Mouse (Mus musculus) mouse embryonic stem cell (cell line): ENCODE results near the gene March6.

Experiments
- in situ Hi-C, 2 experiments: fragments of 300-500 bp; cut with MboI; formaldehyde crosslinking; loops; 1 replicate in 1 of 2; 3 replicates in 1 of 2; pipeline ENCODE4 v1.14.3; 2019 to 2020; ENCODE audit warnings: low sequenced_read_pairs in 2 of 2, low pct_unique_long_range_greater_than_20kb in 1 of 2, mixed read lengths in 1 of 2; ENCODE audit not compliant: unreplicated experiment in 1 of 2

March6 gene

DNA sequence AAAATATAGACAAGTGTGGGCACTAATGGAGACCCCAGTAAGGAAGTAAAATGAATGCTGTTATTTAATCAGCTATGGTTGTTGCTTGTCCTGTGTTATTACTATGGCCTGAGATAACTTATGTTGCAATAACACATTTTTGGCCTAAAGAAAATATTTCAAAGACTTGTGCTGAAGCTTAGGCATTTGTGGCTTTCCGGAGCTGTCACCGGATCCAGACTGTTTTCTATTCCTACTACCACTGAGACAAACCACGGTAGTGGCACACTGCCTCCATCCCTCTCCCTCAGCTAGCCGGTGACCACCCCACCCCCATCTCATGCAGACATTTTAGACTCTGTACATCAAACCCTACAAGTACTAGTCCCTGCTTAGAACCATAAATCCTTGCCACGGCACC, 62.0 kb downstream of the March6 start:
- in situ Hi-C loops, result no loop called here

DNA sequence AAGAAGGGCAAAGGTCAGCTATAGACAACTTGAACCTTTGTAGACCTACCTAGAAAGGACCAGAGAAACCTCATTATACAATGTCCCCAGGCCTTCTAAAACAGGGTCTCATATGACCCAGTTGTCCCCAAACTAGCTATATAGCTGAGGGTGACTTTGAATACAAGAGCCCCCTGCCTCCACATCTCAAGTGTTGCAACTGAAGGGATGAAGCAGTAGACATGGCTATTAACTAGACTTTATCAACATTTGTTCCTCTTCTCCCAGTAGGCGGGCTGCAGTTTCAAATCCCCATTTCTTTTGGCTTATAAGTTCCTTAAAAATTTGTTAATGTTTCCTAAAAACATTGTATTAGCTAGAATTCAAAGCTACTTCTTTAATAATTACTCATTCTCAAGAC, 64.1 kb downstream of the March6 start:
- in situ Hi-C loops, result no loop called here

DNA sequence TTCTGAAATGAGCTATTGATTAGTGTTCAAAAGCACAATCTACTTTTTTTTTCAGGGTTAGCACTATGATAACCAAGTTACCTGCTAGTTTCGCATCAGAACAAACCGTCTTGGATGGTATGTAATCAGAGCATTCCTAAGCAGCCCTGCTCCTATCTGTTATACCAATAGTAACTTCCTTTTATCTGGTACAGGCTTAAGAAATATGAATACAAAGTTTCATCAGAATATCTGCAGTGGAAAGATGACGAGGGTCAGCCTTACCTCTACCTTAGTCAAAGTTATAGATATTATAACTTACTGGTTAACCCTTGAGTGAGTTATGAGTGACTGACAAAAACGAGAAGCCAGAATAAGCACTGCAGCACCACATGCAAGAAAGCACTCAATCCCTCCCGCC, 64.6 kb downstream of the March6 start:
- in situ Hi-C loops, result no loop called here

DNA sequence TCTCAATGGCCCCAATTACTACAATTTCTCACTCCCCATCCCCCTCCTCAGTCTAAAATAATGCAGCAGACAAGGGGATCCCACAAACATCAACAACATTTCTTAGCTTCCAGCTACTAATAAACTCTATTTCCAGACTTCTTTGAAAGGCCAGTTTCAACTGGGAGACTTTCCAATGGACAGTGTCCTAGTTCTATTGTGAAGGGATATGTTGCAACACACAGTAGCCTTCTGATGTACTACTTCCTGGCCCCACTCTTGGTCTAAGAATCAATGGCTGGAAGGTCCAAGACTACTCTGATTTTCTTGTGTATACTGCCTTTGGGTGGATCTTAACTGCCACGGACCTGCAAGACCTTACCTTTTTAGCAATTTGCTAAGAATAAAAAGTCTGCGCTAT, 65.0 kb downstream of the March6 start:
- in situ Hi-C loops, result no loop called here

DNA sequence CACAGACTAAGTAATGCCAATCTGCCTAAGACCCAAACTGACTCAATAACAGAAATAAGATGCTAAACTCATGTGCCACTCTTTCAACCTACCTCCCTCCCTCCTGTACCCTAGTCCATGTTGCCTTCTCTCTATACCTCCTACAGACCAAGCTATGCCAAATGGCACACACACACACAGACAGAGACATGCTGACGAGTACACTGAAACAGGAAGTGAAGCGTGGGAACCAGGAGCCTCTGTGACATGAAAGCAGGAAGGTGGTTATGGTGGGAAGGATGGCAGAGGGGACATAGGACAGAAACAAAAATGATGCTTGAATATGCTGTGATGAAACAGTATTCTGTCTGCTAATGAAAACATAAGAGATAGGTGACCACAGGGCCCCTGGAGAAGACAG, 70.3 kb downstream of the March6 start:
- in situ Hi-C loops, result no loop called here

DNA sequence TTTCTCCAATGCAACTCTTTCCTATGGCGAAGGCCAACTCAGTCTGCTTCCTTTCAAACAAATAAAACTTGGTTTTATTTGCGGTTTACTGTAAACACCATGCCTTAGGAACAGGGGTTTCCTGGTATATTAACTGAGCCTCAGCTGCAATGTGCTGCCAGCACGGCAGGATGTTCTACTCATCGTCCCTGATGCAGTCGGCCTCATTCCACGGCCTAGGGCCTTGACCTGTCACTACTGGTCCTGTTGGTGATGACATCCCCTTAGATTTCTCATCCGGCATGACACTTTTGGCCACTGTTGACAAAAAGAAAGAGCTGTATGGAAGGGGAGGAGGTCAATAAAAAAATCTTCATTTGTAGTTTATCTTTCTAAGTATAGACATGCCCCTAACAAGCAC, 72.8 kb downstream of the March6 start:
- in situ Hi-C loops, result loop anchor here in 1 of 2 experiments (10.0 kb wide), 1 partner anchor 127 kb away; no protein-coding TSS in a partner anchor

DNA sequence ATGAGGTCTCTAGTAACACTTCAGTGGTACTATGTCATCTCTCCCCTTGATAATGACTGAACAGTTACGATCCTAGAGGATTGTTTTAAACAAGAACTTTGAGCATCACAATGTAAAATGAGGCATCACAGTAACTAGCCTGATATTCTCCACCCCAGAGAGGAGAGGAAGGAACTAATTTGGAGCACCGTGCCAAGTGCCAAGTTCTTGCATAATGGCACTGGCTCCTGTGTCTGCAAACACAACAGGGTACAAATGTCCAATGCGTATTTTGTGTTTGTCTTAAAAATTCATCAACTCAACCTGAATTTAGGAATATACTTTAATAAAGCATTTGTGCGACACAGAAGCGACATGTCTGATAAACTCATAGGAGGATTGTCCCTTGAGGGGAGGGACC, 74.5 kb downstream of the March6 start:
- in situ Hi-C loops, result loop anchor here in 1 of 2 experiments (10.0 kb wide), 1 partner anchor 128 kb away; no protein-coding TSS in a partner anchor

DNA sequence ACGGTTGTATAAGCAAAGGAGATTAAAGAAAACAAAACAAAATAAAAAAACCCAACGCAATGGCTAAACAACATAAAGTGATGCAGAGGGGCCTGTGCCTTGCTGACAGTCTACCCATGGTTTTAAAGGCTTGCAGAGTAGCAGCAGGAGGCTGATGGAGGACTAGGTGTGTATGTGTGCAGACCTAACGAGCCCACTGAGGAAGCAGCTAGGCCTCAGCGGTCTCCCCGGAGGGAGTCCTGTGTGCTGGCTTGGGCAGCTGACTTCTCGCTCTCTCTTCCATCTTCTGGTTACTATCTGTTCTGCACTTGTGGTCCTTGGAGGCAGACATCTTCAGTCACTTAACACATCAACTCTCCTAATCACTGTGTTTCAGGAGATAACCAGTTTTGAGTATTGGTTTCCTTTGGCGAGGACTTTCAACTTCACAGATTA, 76.0 kb downstream of the March6 start:
- in situ Hi-C loops, result loop anchor here in 1 of 2 experiments (10.0 kb wide), 1 partner anchor 130 kb away; no protein-coding TSS in a partner anchor

DNA sequence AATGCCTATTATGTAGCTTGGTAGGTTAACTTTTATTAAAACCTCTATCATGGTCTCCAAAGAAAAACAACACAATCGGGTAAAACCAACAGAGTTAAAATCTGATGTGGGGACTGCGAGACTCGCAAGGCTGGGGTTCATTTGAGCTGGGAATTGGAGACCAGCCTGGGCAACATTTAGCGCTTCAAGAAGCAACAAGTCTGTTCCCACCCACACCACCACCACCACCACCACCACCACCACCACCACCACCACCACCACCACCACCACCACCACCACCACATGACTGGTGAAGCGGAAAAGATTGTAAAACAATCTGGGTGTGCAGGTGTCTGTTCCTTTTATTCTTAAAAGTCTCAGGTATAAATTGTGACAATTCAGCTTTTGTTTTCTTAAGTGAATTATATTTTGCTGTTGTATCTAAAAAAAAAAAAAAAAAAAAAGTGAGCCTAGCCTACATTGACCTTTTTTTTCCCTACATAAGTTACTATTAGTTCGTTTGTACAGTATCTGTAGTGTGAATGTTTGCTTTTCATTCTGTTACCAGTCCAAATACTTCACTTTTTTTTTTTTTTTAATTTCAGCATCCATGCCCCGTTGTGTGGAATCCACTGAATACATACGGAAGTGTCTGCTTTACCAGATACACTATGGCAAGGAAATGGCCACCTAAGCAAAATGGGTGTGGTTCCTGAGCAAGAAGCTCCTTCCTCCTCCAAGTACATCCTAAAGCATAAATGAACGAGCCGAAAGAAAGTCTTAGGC, 76.6 kb downstream of the March6 start:
- in situ Hi-C loops, result loop anchor here in 1 of 2 experiments (10.0 kb wide), 1 partner anchor 131 kb away; no protein-coding TSS in a partner anchor

DNA sequence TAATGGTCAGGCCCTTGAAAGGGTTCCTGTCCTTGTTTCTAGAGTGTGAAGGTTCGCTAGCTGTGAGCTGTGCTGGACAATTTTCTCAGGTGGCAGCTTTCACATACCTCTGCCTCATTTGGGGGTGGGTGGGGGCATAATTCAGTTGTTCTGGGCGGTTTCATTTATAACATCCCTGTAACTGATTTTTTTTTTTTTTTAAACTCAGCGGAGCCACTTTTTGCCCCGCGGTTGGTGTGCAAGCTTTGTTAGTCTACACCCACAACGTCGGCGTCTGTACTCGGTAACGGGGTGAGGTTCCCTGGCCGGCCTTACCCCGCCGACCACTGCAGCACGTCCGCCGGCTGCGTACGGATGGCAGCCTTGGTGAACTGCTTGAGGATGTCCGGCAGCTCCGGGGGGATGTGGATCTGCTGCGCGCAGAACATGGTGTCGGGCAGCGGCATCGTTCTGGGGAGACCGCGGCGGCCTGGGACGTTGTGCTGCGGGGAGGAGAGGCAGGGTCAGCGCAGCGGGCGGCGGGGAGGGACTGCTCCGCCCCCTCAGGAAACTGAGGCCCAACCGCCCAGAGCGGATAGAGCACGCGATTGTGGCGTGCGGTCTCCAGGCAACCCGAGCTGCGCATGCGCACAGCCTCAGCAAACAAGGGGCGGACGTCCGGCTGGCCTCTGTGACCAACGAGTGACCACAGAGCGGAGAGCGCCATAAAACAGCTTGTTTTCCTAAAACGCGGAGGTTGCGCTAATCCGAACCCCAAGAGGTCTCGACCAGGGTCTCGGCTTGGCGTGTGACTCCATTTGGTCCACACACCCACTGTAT, 77.5 kb downstream of the March6 start, which contains the start of gene Ropn1l:
TSS of gene Ropn1l (minus strand) at position 640 of the 819 bp plus-strand sequence.
- in situ Hi-C loops, result loop anchor here in 1 of 2 experiments (10.0 kb wide), 1 partner anchor 131 kb away; no protein-coding TSS in a partner anchor

DNA sequence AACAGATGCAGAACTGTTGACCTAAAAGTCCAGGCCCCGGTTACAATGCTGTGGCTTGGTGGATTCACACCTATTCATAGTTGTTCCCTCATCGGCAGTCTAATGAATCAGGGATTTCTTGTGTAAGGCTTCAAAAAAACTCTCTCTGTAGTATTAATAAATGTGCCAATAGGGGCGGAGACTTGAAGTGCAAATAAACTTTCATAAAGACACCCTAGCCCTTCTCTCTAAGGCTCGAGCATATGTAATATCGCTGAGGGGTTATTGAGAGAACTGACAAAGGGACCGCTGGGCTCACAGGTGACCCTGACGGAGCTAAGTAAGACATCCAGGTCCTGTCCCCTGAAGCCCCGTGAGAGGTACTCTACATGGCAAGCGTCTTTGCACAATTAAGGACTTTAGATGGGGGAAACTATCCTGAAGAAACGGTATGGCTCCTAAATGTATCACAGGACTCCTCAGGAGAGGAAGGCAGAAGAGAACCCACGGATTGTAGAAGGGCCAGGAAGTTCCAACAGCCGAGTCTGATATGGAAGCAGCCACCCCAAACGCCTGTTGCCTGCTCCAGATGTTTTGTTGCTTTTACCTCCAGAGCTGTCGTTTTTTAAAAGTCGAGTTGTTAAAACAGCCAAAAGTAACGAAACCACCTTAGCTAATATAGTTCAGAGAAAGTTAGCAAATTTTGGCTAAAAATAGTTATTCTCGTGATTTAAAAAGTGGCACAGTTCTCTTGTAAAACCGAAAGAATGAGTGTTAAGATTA, 78.3 kb downstream of the March6 start:
- in situ Hi-C loops, result loop anchor here in 1 of 2 experiments (10.0 kb wide), 1 partner anchor 132 kb away; no protein-coding TSS in a partner anchor

DNA sequence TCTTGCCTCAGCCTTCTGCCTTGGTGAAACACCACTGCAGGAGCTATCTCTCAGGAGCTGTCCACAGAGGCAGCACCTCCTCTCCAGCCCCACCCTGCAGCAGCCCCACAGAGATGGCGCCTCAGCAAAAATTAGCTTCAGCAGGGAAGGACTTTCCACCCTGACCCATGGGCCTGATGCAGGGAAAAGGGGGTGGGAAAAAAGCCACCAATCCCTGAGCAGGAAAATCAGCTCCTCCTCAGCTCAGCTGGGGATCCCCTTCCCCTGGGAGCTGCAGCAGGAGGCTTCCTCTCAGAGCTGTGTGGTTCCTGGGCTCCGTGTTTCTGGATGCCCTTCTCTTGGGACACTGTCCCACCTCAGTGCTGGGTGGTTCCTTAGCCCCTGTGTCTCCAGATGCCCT, 81.1 kb downstream of the March6 start:
- in situ Hi-C loops, result loop anchor here (10.0 to 25.0 kb wide), 2 partner anchors 135 to 537 kb away; no protein-coding TSS in a partner anchor

DNA sequence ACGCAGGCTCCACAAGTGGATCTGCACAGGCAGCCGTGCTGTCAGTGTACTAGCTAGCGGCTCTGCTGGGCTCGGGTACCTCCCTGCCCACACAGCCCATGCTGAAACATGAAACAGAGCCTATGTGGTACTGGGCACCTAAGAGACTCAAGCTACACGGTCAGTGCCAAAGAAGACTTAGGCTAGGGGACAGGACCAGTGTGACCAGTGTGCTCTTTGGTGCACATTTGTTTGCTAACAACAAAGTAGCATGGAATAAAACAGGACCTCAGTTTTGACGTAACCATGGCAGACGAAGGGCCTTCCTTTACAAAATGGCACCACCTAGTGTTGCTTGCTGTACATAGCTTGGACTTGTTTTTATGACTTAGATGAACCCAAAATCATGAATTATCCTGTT, 83.7 kb downstream of the March6 start:
- in situ Hi-C loops, result loop anchor here in 1 of 2 experiments (25.0 kb wide), 1 partner anchor 535 kb away; no protein-coding TSS in a partner anchor

DNA sequence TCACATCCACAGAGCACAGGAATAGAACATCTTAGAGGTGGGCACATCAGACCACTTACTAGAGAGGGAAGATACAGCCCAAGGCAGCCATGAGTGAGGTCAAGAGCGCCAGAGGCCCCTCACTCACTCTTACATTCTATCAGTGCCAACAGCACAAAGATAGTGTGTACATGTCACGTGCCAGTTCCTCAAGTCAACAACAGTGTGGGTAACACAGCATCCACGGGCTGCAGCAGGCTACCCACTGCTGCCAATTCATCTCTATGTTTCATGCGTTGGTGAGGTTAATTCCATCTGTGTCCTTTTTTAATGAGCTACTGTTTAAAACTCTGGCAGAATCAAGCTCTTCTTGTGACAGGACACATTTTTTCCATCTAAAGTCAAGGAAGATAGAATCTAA, 88.2 kb downstream of the March6 start:
- in situ Hi-C loops, result loop anchor here in 1 of 2 experiments (25.0 kb wide), 1 partner anchor 530 kb away; no protein-coding TSS in a partner anchor

DNA sequence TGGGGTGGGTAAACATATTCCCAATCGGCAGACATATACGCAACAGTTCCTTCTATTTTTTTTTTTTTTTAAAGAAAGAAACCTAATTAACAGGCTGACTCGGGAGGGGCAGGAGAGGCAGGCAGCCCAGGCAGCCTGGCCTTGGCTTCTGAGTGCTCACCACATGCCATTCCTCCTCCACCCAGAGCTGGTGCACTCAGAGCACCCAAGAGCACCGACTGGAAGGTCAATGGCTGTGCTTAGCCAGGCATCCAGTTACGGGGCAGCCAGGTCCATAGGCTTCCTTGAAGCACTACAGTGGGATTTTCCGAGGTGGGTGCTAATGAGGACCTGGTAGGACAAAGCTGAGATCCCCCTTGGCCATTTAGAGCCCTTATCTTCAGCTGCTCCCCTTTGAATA, 88.9 kb downstream of the March6 start:
- in situ Hi-C loops, result loop anchor here in 1 of 2 experiments (25.0 kb wide), 1 partner anchor 530 kb away; no protein-coding TSS in a partner anchor

DNA sequence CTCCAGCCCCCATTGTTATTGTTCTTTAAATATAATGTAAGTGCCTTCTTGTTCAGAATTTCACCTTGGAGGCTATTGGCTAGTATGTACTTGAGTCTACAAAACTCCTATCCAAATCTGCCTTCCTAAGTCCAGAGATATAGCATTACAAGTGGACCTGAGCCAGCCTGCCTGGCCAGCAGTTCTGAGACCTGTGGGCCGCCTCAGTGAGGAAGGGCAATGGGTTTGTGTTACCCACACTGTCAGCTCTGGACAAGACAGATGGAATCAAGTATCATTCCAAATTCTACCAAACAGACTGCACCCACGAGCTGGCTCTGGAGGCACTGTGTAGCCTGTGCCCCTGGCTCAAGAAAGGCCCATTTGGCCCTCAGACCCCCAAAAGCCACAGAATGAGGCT, 94.0 kb downstream of the March6 start:
- in situ Hi-C loops, result loop anchor here in 1 of 2 experiments (25.0 kb wide), 1 partner anchor 525 kb away; no protein-coding TSS in a partner anchor

DNA sequence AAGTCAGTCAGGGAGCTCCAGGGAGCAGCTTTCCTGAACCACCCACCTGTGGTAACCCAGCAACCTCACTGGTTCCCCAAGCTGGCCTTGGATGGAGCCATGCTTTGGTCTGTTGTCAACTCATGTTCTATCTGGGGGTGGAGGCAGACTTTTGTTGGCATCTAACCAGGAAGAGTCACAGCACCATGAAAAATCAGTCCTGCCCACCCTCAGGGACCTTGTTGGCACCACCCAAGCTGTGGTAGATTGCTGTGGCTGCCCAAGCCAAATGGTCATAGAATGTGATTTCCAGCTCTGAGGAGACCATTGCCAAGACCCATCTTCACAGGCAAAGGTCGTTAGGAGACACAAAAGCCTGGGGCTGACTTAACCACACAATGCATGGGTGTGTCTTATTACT, 94.8 kb downstream of the March6 start:
- in situ Hi-C loops, result loop anchor here in 1 of 2 experiments (25.0 kb wide), 1 partner anchor 524 kb away; no protein-coding TSS in a partner anchor

DNA sequence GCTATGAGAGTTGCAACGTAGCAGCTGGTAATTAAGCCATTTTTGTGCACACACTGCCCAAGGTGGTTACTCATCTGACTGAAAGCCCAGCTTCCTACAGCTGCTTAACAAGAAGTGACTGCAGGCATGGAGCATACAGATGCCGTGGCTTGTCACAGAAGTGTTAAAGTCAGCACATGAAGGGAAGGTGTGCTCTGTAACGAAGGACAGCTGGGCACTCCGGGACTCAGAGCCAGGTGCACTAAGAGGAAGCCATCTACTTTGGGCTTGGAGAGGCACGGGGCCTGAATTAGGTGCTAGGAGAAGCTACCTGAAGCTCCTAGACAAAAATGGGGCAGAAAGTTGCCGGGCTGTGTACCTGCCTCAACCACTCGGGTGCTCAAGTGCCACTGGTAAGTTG, 97.1 kb downstream of the March6 start:
- in situ Hi-C loops, result loop anchor here in 1 of 2 experiments (25.0 kb wide), 1 partner anchor 521 kb away; no protein-coding TSS in a partner anchor
